Mouse (Mus musculus): ENCODE measurements around the gene Rimklb. TPM values are rescaled to one million over a fixed set of nuclear protein-coding genes. Genes with fewer than 3 reads are reported as not detected.
"Not testable (repeated sequence)": the region's sequence is repeated elsewhere in the genome, so short reads cannot be mapped to it uniquely, and the experiment has no call there.

Gene Rimklb
- polyA plus RNA-seq, 1 experiment from 2014 or later: 8.3 TPM

- Histone ChIP-seq H3K27ac (ENCODE audit: low read length) (no peak overlapping the region), H3K4me2 (ENCODE audit: low read depth, low read length) (no peak overlapping the region), H3K27me3 (ENCODE audit: control insufficient read depth, insufficient read depth, low read depth, low read length) (no peaks in the 10 kb centered on the region), H3K36me3 (ENCODE audit: control insufficient read depth, insufficient read depth, low read length) (no peaks in the 10 kb centered on the region), H3K9ac (ENCODE audit: low read length) (no peak overlapping the region), H3K4me3 (ENCODE audit: low read length) (no peak overlapping the region), H3K9me3 (ENCODE audit: control insufficient read depth, low read length) (no peaks in the 10 kb centered on the region), H3K4me1 (replicated peaks; ENCODE audit: control insufficient read depth, insufficient read depth, low read length) (peaks cover 5% of the 10 kb centered on the region; the same call in 1 of the 2 replicates)
- WGBS: 60% methylated on average over 8 of the region's 8 CpGs
- no peak for ATAC-seq (ENCODE audit: low read depth)
Observed at GRCm38 (mm10) chr6:122531466-122532174, 33.1 kb upstream of the Rimklb start.

DNA sequence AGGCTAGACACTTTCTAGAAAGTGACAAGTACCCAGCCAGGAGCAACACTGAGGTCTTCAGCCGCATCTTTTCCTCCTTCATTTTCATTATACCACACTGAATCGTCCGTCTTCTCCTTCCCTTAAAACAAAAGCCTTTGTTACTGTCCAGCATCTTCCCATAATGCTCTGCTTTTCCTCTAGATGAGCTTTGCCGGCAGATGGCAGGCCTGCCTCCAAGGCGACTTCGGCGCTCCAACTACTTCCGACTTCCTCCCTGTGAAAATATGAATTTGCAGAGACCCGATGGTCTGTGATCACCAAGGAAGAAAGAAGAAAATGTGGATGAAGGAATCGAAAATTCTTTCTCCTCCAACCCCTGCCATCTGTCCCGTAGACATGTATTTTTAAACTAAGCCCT lies 29.6 kb upstream of the Rimklb start:
- no peak overlapping the region for H3K4me3 ChIP-seq (ENCODE audit: low read length)
- ATAC-seq (ENCODE audit: low read depth): no peak

GRCm38 (mm10) chr6:122527596-122527995 lies 29.0 kb upstream of the Rimklb start:
- Histone ChIP-seq H3K4me1 (replicated peaks; ENCODE audit: control insufficient read depth, insufficient read depth, low read length) (peaks cover under 1% of the 10 kb centered on the region; the same call in 1 of the 2 replicates), H3K9me3 (ENCODE audit: control insufficient read depth, low read length) (no peaks in the 10 kb centered on the region), H3K4me3 (ENCODE audit: low read length) (no peak overlapping the region), H3K27me3 (ENCODE audit: control insufficient read depth, insufficient read depth, low read depth, low read length) (no peaks in the 10 kb centered on the region), H3K36me3 (ENCODE audit: control insufficient read depth, insufficient read depth, low read length) (no peaks in the 10 kb centered on the region), H3K9ac (ENCODE audit: low read length) (no peak overlapping the region), H3K27ac (ENCODE audit: low read length) (no peak overlapping the region), H3K4me2 (ENCODE audit: low read depth, low read length) (no peak overlapping the region)
- ATAC-seq (ENCODE audit: low read depth): no peak
- 22% methylated on average over 12 of the region's 12 CpGs for WGBS

More for the DNA sequence above, 29.6 kb upstream of the Rimklb start:
- Histone ChIP-seq H3K27me3 (ENCODE audit: control insufficient read depth, insufficient read depth, low read depth, low read length) (no peaks in the 10 kb centered on the region), H3K9me3 (ENCODE audit: control insufficient read depth, low read length) (no peaks in the 10 kb centered on the region), H3K36me3 (ENCODE audit: control insufficient read depth, insufficient read depth, low read length) (no peaks in the 10 kb centered on the region), H3K4me2 (ENCODE audit: low read depth, low read length) (no peak overlapping the region), H3K9ac (ENCODE audit: low read length) (no peak overlapping the region), H3K27ac (ENCODE audit: low read length) (no peak overlapping the region), H3K4me1 (replicated peaks; ENCODE audit: control insufficient read depth, insufficient read depth, low read length) (peaks cover 5% of the 10 kb centered on the region; the same call in 1 of the 2 replicates)
- WGBS: 74% methylated on average over 11 of the region's 11 CpGs

- WGBS: 70% methylated on average over 8 of the region's 8 CpGs
- Histone ChIP-seq H3K27me3 (ENCODE audit: control insufficient read depth, insufficient read depth, low read depth, low read length) (no peaks in the 10 kb centered on the region), H3K4me2 (ENCODE audit: low read depth, low read length) (no peak overlapping the region), H3K9ac (ENCODE audit: low read length) (no peak overlapping the region), H3K36me3 (ENCODE audit: control insufficient read depth, insufficient read depth, low read length) (no peaks in the 10 kb centered on the region), H3K27ac (ENCODE audit: low read length) (no peak overlapping the region), H3K4me3 (ENCODE audit: low read length) (no peak overlapping the region), H3K9me3 (ENCODE audit: control insufficient read depth, low read length) (no peaks in the 10 kb centered on the region), H3K4me1 (replicated peaks; ENCODE audit: control insufficient read depth, insufficient read depth, low read length) (no peaks in the 10 kb centered on the region)
- ATAC-seq (ENCODE audit: low read depth): no peak
Observed at GRCm38 (mm10) chr6:122523289-122523688, 24.7 kb upstream of the Rimklb start.

GRCm38 (mm10) chr6:122522595-122522994 lies 24.0 kb upstream of the Rimklb start:
- Histone ChIP-seq H3K4me2 (ENCODE audit: low read depth, low read length) (no peak overlapping the region), H3K36me3 (ENCODE audit: control insufficient read depth, insufficient read depth, low read length) (no peaks in the 10 kb centered on the region), H3K9me3 (ENCODE audit: control insufficient read depth, low read length) (no peaks in the 10 kb centered on the region), H3K27ac (ENCODE audit: low read length) (no peak overlapping the region), H3K4me3 (ENCODE audit: low read length) (no peak overlapping the region), H3K27me3 (ENCODE audit: control insufficient read depth, insufficient read depth, low read depth, low read length) (no peaks in the 10 kb centered on the region), H3K9ac (ENCODE audit: low read length) (no peak overlapping the region), H3K4me1 (replicated peaks; ENCODE audit: control insufficient read depth, insufficient read depth, low read length) (no peaks in the 10 kb centered on the region)
- ATAC-seq (ENCODE audit: low read depth): peak; percentile 71
- WGBS: 60% methylated on average over 9 of the region's 9 CpGs

GRCm38 (mm10) chr6:122519384-122519783 lies 20.8 kb upstream of the Rimklb start:
- no peak for ATAC-seq (ENCODE audit: low read depth)
- Histone ChIP-seq H3K27ac (ENCODE audit: low read length) (no peak overlapping the region), H3K9ac (ENCODE audit: low read length) (no peak overlapping the region), H3K4me2 (ENCODE audit: low read depth, low read length) (no peak overlapping the region), H3K4me3 (ENCODE audit: low read length) (no peak overlapping the region), H3K9me3 (ENCODE audit: control insufficient read depth, low read length) (no peaks in the 10 kb centered on the region), H3K4me1 (replicated peaks; ENCODE audit: control insufficient read depth, insufficient read depth, low read length) (no peaks in the 10 kb centered on the region), H3K27me3 (ENCODE audit: control insufficient read depth, insufficient read depth, low read depth, low read length) (no peaks in the 10 kb centered on the region), H3K36me3 (ENCODE audit: control insufficient read depth, insufficient read depth, low read length) (no peaks in the 10 kb centered on the region)
- WGBS: 34% methylated on average over 2 of the region's 2 CpGs

DNA sequence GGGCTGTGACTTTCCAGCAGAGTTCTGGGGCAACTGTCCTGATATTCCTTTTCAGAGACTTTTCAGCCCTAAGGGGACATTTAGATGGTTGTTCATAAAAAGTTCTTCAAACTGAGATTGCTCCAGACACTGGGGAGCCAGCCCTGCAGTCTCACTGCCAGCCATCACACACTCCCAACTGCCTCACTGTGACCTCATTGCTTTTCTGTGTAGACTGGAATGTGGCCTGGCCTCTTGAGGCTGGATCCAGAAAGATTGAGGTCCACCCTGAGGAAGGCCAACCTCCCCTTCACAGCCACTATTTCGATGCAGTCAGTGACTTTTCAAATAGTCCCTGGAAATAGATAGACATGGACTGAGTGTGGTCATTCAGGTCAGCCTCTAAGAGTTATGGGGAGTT lies 19.1 kb upstream of the Rimklb start:
- H3K9me3 ChIP-seq (ENCODE audit: control insufficient read depth, low read length): no peaks in the 10 kb centered on the region

GRCm38 (mm10) chr6:122515762-122516161 lies 17.2 kb upstream of the Rimklb start:
- H3K4me2 ChIP-seq (ENCODE audit: low read depth, low read length); H3K27ac ChIP-seq (ENCODE audit: low read length); H3K27me3 ChIP-seq (ENCODE audit: control insufficient read depth, insufficient read depth, low read depth, low read length); H3K9me3 ChIP-seq (ENCODE audit: control insufficient read depth, low read length); H3K36me3 ChIP-seq (ENCODE audit: control insufficient read depth, insufficient read depth, low read length); H3K4me3 ChIP-seq (ENCODE audit: low read length); ATAC-seq (ENCODE audit: low read depth); H3K9ac ChIP-seq (ENCODE audit: low read length); H3K4me1 ChIP-seq (replicated peaks; ENCODE audit: control insufficient read depth, insufficient read depth, low read length): not testable (repeated sequence)
- 88% methylated on average over 2 of the region's 2 CpGs for WGBS

More for the DNA sequence above, 19.1 kb upstream of the Rimklb start:
- ATAC-seq (ENCODE audit: low read depth): 0 out of 2 replicates have a peak, but pooled peaks have one; percentile 47
- no peak overlapping the region for H3K4me3 ChIP-seq (ENCODE audit: low read length)
- no peak overlapping the region for H3K4me2 ChIP-seq (ENCODE audit: low read depth, low read length)
- H3K27ac ChIP-seq (ENCODE audit: low read length): no peak overlapping the region
- H3K4me1 ChIP-seq (replicated peaks; ENCODE audit: control insufficient read depth, insufficient read depth, low read length): no peaks in the 10 kb centered on the region; the same call in 1 of the 2 replicates
- WGBS: 57% methylated on average over 1 of the region's 1 CpGs
- H3K9ac ChIP-seq (ENCODE audit: low read length): no peak overlapping the region
- no peaks in the 10 kb centered on the region for H3K36me3 ChIP-seq (ENCODE audit: control insufficient read depth, insufficient read depth, low read length)
- no peaks in the 10 kb centered on the region for H3K27me3 ChIP-seq (ENCODE audit: control insufficient read depth, insufficient read depth, low read depth, low read length)

- ATAC-seq (ENCODE audit: low read depth): no peak
- H3K27me3 ChIP-seq (ENCODE audit: control insufficient read depth, insufficient read depth, low read depth, low read length): no peaks in the 10 kb centered on the region
- H3K4me1 ChIP-seq (replicated peaks; ENCODE audit: control insufficient read depth, insufficient read depth, low read length): no peaks in the 10 kb centered on the region; the same call in 1 of the 2 replicates
- no peak overlapping the region for H3K4me2 ChIP-seq (ENCODE audit: low read depth, low read length)
- no peaks in the 10 kb centered on the region for H3K36me3 ChIP-seq (ENCODE audit: control insufficient read depth, insufficient read depth, low read length)
- no peaks in the 10 kb centered on the region for H3K9me3 ChIP-seq (ENCODE audit: control insufficient read depth, low read length)
- no peak overlapping the region for H3K27ac ChIP-seq (ENCODE audit: low read length)
- 57% methylated on average over 3 of the region's 3 CpGs for WGBS
- no peak overlapping the region for H3K4me3 ChIP-seq (ENCODE audit: low read length)
- no peak overlapping the region for H3K9ac ChIP-seq (ENCODE audit: low read length)
Observed at GRCm38 (mm10) chr6:122514312-122514711, 15.8 kb upstream of the Rimklb start.

Measured in lung, embryonic 16.5 days (tissue).